Mouse (Mus musculus) spleen, adult 2 months (tissue): Measurements from ENCODE around the gene Brf1.

ENCODE experiments used
- CTCF ChIP-seq: fragments of 200-500 bp; IDR thresholded peaks from 2 replicates; pipeline ENCODE4 v1.5.1; 2011; ENCODE audit warnings: mild to moderate bottlenecking, inconsistent platforms; ENCODE audit not compliant: insufficient read depth, insufficient read length, insufficient replicate concordance; ENCODE audit errors: extremely low read depth
- POLR2A ChIP-seq: fragments of 200-500 bp; IDR thresholded peaks from 2 replicates; pipeline ENCODE4 v1.6.1; 2011; ENCODE audit warnings: low read depth, low read length, inconsistent platforms

DNA sequence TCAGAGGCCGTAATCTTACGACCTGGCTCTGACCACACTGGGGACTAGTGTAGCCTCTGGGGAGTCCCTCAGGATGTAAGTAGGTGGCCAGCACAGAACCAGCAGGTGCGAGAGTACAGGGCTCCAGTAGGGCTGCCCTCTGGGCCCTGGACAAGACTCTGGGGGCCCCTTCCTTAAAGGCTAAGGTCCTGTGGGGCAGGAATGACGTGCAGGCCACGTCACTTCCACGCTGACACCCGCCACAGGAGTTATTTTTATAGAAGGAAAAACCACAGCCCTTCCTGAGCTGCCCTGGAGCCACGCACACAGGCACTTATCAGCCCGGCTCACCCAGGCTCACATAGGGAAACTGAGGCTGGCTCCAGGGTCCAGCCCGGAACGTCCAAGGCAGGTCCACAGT, 83.0 kb downstream of the Brf1 start:
- TF ChIP-seq POLR2A = no peak
- no peak for TF ChIP-seq CTCF
